Mouse (Mus musculus) heart, postnatal 10 days (tissue): Measurements from ENCODE around the gene Sh2d1b1. TPM values are rescaled to one million over a fixed set of nuclear protein-coding genes. Genes with fewer than 3 reads are reported as not detected.
"Not testable (repeated sequence)": the region's sequence is repeated elsewhere in the genome, so short reads cannot be mapped to it uniquely, and the experiment has no call there.

Source experiments
- DNase-seq, 2 experiments: peaks; one replicate each; pipeline ENCODE4 v3.0.0; 2021
- intact Hi-C: fragments of 180-260 bp; cut with DNase I; formaldehyde crosslinking; loops from one replicate; pipeline ENCODE4 v1.15.1; 2025
- total RNA-seq, 2 experiments: library from RNA; stranded (reverse); gene quantifications; 2 replicates each; pipeline ENCODE4 v1.2.3; 2021

Gene Sh2d1b1
- total RNA-seq, result under 1 TPM; 0.10 to 0.12 TPM

DNA sequence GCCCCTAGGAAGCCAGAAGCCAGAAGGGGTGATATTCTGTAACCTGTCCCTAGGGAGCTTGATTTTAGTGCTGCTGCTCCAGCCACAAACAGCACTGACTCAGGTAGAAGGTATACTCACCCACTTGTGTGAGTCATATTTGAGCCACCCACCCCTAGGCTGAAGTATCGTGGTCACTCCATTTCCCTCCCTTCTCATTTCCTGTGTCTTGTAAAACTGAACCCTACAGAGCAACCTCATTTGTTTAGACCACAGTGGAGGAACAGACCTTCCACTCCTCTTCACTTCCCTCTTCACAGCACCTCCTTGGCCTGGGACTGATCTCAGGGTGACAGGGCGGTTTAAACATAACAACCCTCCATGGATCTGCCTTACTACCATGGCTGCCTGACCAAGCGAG lies at the start of gene Sh2d1b1:
Sh2d1b1 (plus strand) TSS at position 305 of the 400 bp plus-strand sequence.
- intact Hi-C loops, result no loop called here
- no peak for DNase-seq

GRCm38 (mm10) chr1:170232688-170233087 lies 44.4 kb upstream of the Sh2d1b1 start, which contains the start of gene Sh2d1b2:
Gene Sh2d1b2, plus strand, starts transcription at chr1:170232749.
- intact Hi-C loops, DNase-seq: not testable (repeated sequence)

DNA sequence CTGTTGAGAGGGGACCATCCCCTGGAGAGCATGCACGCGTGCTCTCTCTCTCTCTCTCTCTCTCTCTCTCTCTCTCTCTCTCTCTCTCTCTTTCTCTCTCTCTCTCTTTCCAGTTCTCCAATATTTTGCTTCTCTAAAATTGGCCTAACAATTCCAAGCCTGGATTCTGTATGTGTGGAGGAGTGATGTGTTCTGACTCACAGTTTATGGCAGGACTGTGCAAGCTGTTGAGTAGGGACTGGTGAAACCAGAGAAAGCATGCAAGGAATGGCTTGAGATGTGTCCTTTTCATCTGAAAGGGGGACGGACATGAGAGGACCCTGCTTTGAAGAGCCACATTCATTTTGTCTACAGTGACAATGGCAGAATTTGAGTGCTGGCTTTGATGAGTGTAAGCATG lies 32.1 kb upstream of the Sh2d1b1 start:
- intact Hi-C loops, result no loop called here
- DNase-seq, result no peak

- intact Hi-C loops, result no loop called here
- DNase-seq, result no peak
Observed at GRCm38 (mm10) chr1:170254893-170255559, 22.1 kb upstream of the Sh2d1b1 start.

- intact Hi-C loops, result no loop called here
Observed at GRCm38 (mm10) chr1:170255560-170255910, 21.6 kb upstream of the Sh2d1b1 start.

GRCm38 (mm10) chr1:170270281-170270680 lies 6.8 kb upstream of the Sh2d1b1 start:
- intact Hi-C loops, result no loop called here
- DNase-seq, result no peak

More at GRCm38 (mm10) chr1:170255560-170255910, 21.6 kb upstream of the Sh2d1b1 start:
- peak; percentile 89 to 92 for DNase-seq

GRCm38 (mm10) chr1:170270696-170271095 lies 6.4 kb upstream of the Sh2d1b1 start:
- intact Hi-C loops, result no loop called here
- DNase-seq, result no peak

DNA sequence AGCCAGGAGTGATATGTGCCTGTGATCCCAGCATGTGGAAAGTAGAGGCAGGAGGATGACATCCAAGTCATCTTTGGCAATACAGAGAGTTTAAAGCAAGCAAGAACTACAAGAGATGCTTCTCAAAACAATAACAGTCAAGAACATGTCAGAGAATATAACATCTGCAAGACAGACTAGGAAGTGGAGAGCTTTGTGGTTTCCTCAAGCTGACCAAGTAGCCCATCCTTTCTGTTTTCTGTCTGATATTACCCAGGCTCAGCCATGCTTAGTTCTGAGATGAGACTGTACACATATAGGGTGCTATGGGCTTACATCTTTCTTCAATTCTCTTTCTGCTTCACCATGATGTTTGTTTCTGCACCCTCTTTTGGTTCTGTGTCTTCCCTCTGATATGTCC lies 3.9 kb upstream of the Sh2d1b1 start:
- intact Hi-C loops, result no loop called here
- DNase-seq, result no peak

DNA sequence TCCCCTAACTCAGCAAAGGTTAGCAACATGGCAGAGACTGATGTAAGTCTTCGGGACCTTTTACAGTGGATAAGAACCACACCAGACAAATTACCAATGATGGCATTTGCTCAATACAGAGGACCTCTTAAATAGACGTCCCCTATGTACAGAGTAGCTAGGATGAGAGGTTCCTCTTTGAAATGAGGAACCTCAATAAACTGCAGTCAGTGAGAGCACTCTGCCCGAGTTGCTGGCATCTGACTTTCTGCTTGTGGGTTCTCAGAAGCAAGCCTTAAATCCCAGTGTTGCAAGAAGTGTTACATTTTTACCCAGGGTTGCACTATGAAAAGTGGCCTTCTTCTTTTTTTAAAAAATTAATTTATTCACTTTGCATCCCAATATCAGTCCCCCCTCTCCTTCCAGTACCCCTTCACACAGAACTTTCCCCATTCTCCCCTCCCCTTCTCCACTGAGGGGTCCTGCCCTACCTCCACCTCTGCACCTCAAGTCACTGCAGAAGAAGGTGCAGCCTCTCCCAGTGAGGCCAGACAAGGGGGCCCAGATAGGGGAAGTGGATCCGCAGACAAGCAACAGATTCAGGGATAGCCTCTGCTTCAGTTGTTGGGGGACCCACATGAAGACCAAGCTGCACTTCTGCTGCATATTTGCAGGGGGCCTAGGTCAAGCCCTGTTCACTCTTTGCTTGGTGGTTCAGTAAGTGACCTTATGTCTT lies 5.5 kb downstream of the Sh2d1b1 start:
- DNase-seq, result no peak
- intact Hi-C loops, result no loop called here

GRCm38 (mm10) chr1:170292239-170292951 lies 15.3 kb downstream of the Sh2d1b1 start:
- DNase-seq, result peak; percentile 65 to 77
- intact Hi-C loops, result loop anchor here (5.0 kb wide), 3 partner anchors 300 to 550 kb away; no protein-coding TSS in a partner anchor

GRCm38 (mm10) chr1:170293257-170293656 lies 16.1 kb downstream of the Sh2d1b1 start:
- DNase-seq, result no peak
- intact Hi-C loops, result loop anchor here (1.0 to 5.0 kb wide), 4 partner anchors 299 to 549 kb away; no protein-coding TSS in a partner anchor

DNA sequence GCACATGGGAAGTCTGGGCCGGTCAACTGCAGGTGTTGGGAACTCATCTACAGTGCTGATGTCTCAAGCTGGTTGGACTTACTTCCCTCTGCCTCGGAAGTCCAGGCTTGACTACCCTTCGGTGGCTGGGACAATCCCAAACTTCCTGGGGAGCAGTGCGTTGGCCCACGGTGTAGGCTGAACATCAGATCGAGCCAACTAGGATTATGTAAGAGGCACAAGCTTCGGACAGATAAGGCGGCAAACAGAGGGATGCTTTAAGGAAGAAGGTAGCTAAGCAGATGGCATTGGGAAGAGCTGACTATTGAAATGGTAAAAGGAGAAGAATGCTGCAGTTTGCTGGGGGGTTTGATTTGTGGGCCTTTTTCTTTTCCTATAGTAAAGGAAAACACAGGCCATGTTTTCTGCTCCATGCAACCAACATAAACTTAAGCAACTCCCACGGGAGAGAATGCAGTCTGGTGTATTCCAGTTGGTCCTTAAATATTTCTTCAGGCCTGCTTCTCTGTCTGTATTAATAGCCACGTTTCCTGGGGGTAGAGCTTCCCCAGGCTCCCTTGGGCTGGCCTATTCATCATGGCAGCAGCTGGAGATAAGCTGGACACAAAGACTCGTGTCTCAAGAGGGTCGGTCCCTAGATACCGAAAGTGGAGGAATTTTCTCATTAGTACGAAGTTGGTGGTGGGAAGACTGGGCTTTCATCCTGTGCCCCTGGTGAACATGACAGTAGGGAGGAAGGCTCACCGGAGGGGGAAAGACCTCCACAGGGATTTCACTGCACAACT lies 17.9 kb downstream of the Sh2d1b1 start:
- intact Hi-C loops, result loop anchor here (5.0 kb wide), 3 partner anchors 297 to 547 kb away; no protein-coding TSS in a partner anchor
- no peak for DNase-seq

DNA sequence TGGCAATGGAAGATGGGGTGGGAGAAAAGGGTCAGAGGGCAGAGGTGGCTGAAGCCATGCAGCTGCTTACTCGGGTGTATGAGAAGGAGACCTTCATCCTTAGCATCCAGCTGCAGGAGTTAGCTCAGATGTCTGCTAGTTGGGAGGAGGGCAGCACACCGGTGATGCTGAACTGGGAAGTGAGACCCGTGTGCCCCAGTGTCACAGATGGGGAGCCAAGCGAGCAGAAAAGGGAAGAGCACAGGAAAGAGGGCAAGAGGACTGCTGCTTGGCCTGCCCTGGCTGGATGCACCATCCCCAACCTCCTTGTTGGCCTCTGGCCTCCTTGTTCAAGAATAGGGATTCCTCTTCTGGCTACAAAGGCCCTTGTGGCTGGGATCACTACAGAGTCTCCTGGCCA lies 22.4 kb downstream of the Sh2d1b1 start:
- no peak for DNase-seq
- intact Hi-C loops, result no loop called here

DNA sequence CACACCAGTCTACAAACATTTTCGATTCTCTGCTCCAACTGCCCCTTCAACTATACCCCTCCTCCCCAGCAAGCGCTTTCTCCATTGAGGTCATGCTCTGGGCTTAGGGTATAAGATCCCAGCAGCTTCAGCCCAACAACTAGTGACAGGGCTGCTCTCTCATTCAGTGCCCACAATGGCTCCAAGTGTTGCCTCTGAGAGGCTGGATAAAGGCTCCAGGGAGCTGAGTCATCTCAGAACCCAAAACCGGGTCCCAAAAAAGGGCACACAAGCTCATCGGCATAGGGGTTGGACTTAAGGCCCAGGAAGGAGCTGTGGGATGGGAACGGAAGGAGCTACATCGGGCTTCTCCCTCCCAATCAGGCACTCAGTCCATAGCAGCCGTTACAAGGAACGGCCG lies 24.6 kb downstream of the Sh2d1b1 start:
- no peak for DNase-seq
- intact Hi-C loops, result no loop called here

- intact Hi-C loops, result no loop called here
Observed at GRCm38 (mm10) chr1:170302456-170302855, 25.3 kb downstream of the Sh2d1b1 start.

DNA sequence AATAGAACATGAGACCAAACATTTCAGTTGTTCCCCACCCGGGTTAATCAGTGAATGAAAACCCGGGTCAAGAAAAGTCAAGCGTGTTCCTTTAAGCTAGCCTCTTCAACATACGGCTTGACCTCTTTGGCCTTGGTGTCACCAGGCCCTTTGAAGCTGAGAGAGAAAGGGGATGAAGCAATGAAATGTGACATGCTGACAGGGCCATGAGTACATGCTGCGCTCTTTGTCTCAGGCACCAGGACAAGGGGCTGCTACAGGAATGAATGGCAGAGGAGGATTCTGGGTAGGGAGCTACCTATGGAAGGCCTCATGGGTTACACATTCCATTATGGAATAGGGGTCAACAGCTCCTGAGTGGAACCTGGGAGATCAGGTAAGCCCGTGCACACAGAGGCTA lies 26.0 kb downstream of the Sh2d1b1 start:
- DNase-seq, result no peak
- intact Hi-C loops, result no loop called here

More at GRCm38 (mm10) chr1:170302456-170302855, 25.3 kb downstream of the Sh2d1b1 start:
- DNase-seq, result no peak

DNA sequence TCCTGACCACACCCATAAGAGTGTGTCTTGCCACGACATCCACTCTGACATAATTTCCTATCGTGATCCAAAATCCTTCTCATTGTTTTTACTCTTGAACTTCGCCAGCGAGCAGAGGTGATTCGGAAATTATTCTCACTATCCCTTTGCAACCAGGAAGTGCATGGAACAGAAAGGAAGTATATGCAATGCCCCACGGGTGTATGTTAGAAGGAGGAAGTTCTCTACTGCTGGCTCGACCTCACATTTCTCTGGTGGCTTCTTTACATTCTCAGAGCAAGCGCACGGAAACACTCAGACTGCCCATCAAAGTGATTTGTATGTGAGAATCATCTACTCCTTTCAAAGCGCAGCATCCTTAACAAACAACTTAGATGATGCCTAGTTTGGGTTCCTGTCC lies 27.9 kb downstream of the Sh2d1b1 start:
- intact Hi-C loops, result no loop called here
- no peak for DNase-seq

- no peak for DNase-seq
- intact Hi-C loops, result no loop called here
Observed at GRCm38 (mm10) chr1:170306232-170306631, 29.1 kb downstream of the Sh2d1b1 start, which contains the start of gene Gm7694. Gene Gm7694, minus strand, starts transcription at chr1:170306332.

GRCm38 (mm10) chr1:170308503-170308902 lies 31.4 kb downstream of the Sh2d1b1 start, which contains the start of gene Spata46:
Gene Spata46, plus strand, starts transcription at chr1:170308803.
- no peak for DNase-seq
- intact Hi-C loops, result no loop called here

GRCm38 (mm10) chr1:170311431-170311830 lies 34.3 kb downstream of the Sh2d1b1 start:
- intact Hi-C loops, result no loop called here
- DNase-seq, result no peak
